Mouse (Mus musculus): ENCODE results near the gene Pramel3.
"Not testable (repeated sequence)": the region's sequence is repeated elsewhere in the genome, so short reads cannot be mapped to it uniquely, and the experiment has no call there.

- TF ChIP-seq CTCF (IDR thresholded peaks at IDR 0.05; ENCODE audit: control insufficient read depth, insufficient read depth, insufficient read length); MAX (IDR thresholded peaks at IDR 0.05); FOSL1 (IDR thresholded peaks at IDR 0.05; ENCODE audit: insufficient read depth, low read length, poor library complexity, severe bottlenecking): not testable (repeated sequence)
Observed at GRCm38 (mm10) chrX:135302007-135302406, at the start of gene Pramel3.

All from C2C12 (cell line).